Mouse (Mus musculus): Measurements from ENCODE around the gene Smim5.
A peak's percentile ranks its signal among the peaks of the same experiment; 100 is the strongest.

Gene Smim5

GRCm38 (mm10) chr11:115921986-115922385 is 22.2 kb downstream of the Smim5 start:
- DNase-seq (ENCODE audit: extremely low spot score, low spot score), result no peak

GRCm38 (mm10) chr11:115929031-115929430 is 29.3 kb downstream of the Smim5 start:
- DNase-seq (ENCODE audit: extremely low spot score, low spot score), result no peak

DNA sequence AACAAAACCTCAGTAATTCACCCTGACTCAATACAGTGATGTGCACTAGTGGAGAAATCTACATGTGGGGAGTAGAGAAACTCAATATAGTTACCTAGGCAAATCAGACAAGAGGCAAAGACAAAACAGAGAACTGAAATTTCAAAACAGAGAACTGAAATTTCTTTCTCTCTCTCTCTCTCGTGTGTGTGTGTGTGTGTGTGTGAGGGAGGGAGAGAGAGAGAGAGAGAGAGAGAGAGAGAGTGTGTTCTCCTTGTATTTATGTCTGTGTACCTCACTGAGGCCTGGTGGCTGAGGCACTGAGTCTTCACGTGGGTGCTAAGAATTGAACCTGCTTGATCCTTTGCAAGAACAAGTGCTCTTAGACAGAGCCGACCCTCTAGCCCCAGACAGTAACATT is 30.1 kb downstream of the Smim5 start:
- DNase-seq (ENCODE audit: extremely low spot score, low spot score), result no peak

DNA sequence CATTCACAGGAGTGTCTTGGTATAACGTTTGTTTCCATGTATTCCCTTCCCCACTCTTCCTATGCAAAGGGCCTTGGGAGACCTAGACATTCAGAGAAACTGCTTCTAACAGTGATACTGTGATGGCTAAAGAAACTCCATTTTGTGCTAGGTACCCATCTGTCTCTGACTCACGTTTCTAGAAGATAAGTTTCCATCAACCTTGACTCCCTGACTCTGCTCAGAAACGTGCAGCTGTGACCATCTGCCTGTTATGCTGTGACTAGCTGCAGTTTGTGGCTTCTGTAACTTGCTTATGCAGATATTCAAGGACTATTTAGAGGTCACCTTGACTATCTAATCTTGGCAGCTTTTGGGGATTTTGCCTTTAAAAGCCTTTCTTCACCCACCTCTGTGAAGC is 31.5 kb downstream of the Smim5 start:
- DNase-seq (ENCODE audit: extremely low spot score, low spot score), result no peak

DNA sequence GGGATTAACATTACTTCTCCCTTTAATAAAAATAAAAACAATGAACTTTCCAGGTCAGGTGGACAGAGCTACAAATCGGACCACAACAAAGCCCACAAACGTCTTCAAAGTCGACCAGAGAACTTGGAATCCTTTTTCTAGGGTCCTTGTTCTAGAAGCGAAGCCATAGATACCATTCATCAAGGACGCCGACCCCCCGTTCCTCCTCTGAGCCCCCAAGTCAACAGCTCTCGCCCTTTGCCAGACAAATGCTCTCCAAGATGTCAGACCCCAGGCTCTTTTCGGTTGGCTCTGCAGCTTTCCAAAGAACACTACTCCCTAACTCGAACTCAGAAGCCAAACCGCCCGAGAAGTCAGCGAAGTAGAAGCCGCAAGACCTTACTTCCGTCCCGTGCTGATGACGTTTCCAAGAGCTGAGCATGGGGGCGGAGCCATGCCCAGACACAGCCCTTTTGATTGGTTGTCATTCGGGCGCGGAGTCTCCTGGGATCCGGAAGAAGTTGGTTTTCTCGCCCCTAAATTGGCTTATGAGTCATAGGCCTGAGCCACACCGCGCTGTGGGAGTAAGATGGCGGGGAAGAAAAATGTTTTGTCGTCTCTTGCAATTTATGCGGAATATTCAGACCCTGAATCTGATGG is 33.5 kb downstream of the Smim5 start, which contains the start of the genes Sap30bp and Recql5:
Sap30bp (plus strand) TSS at position 175 of the 639 bp plus-strand sequence.
Recql5 (minus strand) TSS at position 370 of the 639 bp plus-strand sequence.
- peak; percentile 99 for DNase-seq (ENCODE audit: extremely low spot score, low spot score)

DNA sequence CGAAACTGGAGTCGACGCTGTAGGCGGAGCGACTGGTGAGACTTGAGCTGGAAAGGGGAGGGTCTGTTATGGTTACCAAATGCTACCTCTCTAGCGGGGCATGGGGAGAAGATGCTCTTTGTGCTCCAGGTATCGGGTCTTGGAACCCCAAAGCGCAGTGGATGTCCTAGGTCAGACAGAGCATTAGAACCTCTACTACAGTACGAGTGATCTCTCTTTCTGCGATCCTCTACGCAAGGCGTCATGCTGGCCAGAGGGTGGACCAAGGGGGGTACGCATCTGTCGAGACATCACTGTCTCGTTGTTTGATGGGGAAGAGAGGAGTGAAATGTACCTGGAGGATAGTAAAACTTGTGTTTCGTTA is 34.0 kb downstream of the Smim5 start:
- no peak for DNase-seq (ENCODE audit: extremely low spot score, low spot score)

DNA sequence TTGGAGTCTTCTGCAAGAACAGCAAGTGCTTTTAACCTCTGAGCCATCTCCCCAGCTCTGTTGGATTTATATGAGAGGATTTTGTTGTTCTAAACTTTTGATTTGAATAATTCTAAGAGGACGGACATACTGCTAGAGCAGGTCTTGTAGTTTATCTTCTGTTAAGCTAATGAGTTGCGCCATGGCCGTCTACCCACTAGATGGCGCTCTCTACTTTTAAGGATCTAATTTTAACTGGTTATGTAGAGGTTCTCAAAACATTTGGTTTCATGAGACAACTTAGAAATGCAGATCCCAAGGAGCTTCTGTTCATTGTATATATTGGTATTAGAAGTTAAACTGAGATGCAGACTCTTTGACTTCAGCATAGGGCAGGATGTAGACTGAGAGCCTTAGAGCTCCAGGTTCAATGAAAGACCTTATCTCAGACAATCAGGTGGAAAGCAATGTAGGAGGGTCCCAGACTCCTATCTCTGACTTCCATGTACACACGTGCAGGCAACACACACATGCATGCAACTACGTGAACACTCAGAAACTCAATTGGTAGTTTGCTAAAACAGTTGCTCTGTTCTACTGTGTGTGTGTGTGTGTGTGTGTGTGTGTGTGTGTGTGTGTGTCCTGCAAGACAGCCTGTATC is 40.0 kb downstream of the Smim5 start:
- DNase-seq (ENCODE audit: extremely low spot score, low spot score), result peak; percentile 60

GRCm38 (mm10) chr11:115941980-115942379 is 42.2 kb downstream of the Smim5 start:
- DNase-seq (ENCODE audit: extremely low spot score, low spot score), result no peak

DNA sequence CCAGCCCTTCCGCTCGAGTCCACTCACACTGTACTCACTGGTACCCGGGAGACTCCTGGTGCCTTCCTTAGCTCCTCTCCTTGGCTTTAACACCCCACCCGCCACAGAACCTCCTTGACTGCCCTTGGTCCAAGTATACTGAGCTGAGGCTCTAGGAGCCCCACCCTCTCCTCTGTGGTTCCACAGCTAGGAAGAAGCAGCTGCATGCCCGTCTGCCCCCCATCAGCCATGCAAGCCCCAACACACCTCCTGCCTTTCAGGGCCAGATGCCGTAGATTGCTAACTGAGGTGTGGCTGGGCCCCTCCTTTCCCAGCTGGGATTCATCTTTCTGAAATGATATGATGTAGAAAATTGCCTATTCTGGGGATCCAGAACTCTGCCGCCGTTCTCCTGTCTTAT is 45.5 kb downstream of the Smim5 start:
- no peak for DNase-seq (ENCODE audit: extremely low spot score, low spot score)

DNA sequence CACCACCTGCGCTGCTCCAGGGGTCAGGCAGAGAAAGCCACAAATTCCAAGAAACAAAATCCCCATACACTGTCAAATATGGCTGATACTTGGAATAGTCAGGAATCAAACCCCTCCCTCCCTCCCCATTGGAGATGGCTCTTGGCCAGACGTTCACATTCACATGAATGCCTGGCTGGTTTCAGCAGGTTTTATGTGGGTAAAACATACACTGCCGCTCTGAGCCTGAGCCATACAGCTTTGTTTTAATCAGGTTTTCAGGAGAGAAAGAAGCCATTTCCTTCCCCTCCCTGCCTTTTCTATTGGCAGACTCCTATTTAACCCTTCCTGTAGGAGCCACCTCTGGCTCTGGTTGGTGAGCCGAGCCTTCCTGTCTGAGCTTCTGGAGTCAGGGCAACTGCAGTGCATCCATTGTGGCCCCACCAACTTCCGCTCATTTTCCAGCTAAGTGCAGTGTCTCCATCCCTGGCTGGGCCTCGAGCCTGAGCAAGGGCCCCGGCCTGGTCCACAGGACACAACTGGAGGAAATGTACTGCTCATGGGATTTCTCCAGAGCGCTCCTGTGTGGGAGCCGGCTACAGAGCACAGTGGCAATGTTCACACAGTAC is 46.6 kb downstream of the Smim5 start:
- DNase-seq (ENCODE audit: extremely low spot score, low spot score), result no peak

GRCm38 (mm10) chr11:115948316-115948715 is 48.5 kb downstream of the Smim5 start:
- no peak for DNase-seq (ENCODE audit: extremely low spot score, low spot score)

DNA sequence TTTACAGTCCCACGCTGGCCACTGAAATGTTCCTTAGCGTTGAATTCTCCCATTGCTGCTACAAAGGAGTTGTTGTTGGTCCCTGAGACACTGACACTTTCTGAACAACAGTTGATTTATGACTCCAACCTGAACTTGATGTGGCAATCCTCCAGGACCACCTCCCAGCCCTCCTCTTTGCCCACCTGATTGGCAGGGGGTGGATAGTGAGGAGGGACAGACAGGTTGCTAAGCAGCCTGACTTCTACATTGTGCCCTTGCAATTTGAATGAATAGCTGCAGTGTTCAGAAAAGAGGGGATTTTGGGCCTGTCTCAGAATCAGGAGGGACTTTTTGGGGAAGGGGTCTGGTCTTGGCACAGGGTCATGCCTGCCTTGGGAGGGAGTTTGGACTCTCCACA is 51.0 kb downstream of the Smim5 start:
- no peak for DNase-seq (ENCODE audit: extremely low spot score, low spot score)

GRCm38 (mm10) chr11:115954712-115955111 is 54.9 kb downstream of the Smim5 start:
- DNase-seq (ENCODE audit: extremely low spot score, low spot score), result no peak

DNA sequence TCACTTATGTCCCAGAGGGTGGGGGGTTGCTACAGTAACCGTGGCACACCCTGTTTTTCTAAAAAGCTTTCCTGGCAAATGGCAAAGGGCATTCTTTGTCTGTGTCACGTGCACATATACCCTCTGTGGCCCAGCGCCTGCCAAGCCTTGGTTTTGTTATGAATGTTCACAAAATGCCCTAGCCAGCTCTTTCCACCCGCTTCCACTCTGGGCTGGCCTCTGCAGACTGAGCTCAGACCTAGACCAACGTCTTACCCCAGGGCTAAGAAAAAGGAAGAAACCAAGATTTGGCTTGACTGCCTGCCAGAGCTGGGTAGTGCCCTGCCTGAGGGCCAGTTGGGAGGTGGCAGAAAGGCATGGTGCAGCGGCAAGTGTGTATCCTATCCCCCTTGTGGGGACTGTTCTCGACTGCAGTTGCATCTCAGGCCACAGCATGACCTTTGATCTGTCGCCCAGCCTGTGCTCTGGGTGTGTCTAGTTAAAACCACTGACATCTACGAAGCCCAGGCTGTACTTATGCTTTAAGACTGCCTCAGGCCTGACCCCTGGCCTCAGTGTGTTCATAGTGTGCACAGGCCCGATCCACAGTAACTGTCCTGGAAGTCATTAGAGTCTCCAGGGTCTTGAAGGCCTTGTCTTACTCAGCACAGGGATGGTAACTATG is 55.6 kb downstream of the Smim5 start:
- DNase-seq (ENCODE audit: extremely low spot score, low spot score), result no peak

Data from neural tube, embryonic 10.5 days (tissue).